Mouse (Mus musculus) kidney, embryonic 16.5 days (tissue): ENCODE measurements around the gene Pde4b. TPM values are rescaled to one million over a fixed set of nuclear protein-coding genes. Genes with fewer than 3 reads are reported as not detected.

Experiments
- ATAC-seq: fragments of 200-750 bp; cut with Nextera tagmentation; 2 replicates; pipeline ENCODE4 v1.8.0; 2017; ENCODE audit warnings: moderate TSS enrichment; ENCODE audit not compliant: low FRiP score, low TSS enrichment
- H3K27ac ChIP-seq: fragments of 300-500 bp; sonication (generic); 2 replicates; pipeline ENCODE4 v1.5.1; 2014; ENCODE audit warnings: low read length
- H3K27me3 ChIP-seq: fragments of 300-500 bp; sonication (generic); 2 replicates; pipeline ENCODE4 v1.6.1; 2014; ENCODE audit warnings: low read length, control low read depth, mixed read lengths; ENCODE audit not compliant: insufficient read depth
- H3K36me3 ChIP-seq: fragments of 300-500 bp; sonication (generic); 2 replicates; pipeline ENCODE4 v1.6.1; 2014; ENCODE audit warnings: low read length, control low read depth, mixed read lengths; ENCODE audit not compliant: insufficient read depth
- H3K4me1 ChIP-seq: fragments of 300-500 bp; sonication (generic); 2 replicates; pipeline ENCODE4 v1.6.1; 2014; ENCODE audit warnings: low read length, control low read depth, mixed read lengths; ENCODE audit not compliant: insufficient read depth
- H3K4me2 ChIP-seq: fragments of 300-500 bp; sonication (generic); replicated peaks from 2 replicates; pipeline ENCODE4 v1.6.1; 2014; ENCODE audit warnings: low read depth, low read length
- H3K4me3 ChIP-seq: fragments of 300-500 bp; sonication (generic); 2 replicates; pipeline ENCODE4 v1.5.1; 2014; ENCODE audit warnings: mild to moderate bottlenecking, low read length
- H3K9ac ChIP-seq: fragments of 300-500 bp; sonication (generic); replicated peaks from 2 replicates; pipeline ENCODE4 v1.6.1; 2014; ENCODE audit warnings: low read length
- H3K9me3 ChIP-seq: fragments of 300-500 bp; sonication (generic); 2 replicates; pipeline ENCODE4 v1.6.1; 2016; ENCODE audit warnings: low read length, control low read depth
- WGBS: fragments of 180-500 bp; shearing (Covaris S2); extraction: QIAGEN DNeasy Blood & Tissue Kit; methylation state at CpG from one replicate; pipeline ENCODE4 v1.1.7; 2014; 5-methylcytosine and 5-hydroxymethylcytosine counted together
- polyA plus RNA-seq: library from polyadenylated mRNA; unstranded; fragments of >200 nt; fragmentation: Nextera tagmentation; extraction: Ambion mirVana; gene quantifications from 2 replicates; pipeline ENCODE4 v1.2.1, GENCODE M21; 2015

Gene Pde4b
- polyA plus RNA-seq, 1 experiment from 2014 or later: 15.5 TPM

GRCm38 (mm10) chr4:102316011-102316410, 228.7 kb downstream of the Pde4b start:
- 84% methylated on average over 2 of the region's 2 CpGs for WGBS
- no peak overlapping the region for H3K4me3 ChIP-seq
- no peak overlapping the region for H3K27ac ChIP-seq
- H3K4me1 ChIP-seq: no peaks in the 10 kb centered on the region
- H3K9ac ChIP-seq: no peak overlapping the region
- H3K4me2 ChIP-seq: no peak overlapping the region
- H3K36me3 ChIP-seq: no peaks in the 10 kb centered on the region
- H3K27me3 ChIP-seq: no peaks in the 10 kb centered on the region
- H3K9me3 ChIP-seq: no peaks in the 10 kb centered on the region
- ATAC-seq: 0 out of 2 replicates have a peak, but pooled peaks have one; percentile 42

GRCm38 (mm10) chr4:102316699-102317285, 229.4 kb downstream of the Pde4b start:
- no peaks in the 10 kb centered on the region for H3K36me3 ChIP-seq
- no peak overlapping the region for H3K4me3 ChIP-seq
- ATAC-seq: no peak
- no peak overlapping the region for H3K27ac ChIP-seq
- H3K4me2 ChIP-seq: no peak overlapping the region
- H3K27me3 ChIP-seq: no peaks in the 10 kb centered on the region
- H3K4me1 ChIP-seq: no peaks in the 10 kb centered on the region
- H3K9ac ChIP-seq: no peak overlapping the region
- 67% methylated on average over 5 of the region's 5 CpGs for WGBS
- no peaks in the 10 kb centered on the region for H3K9me3 ChIP-seq

GRCm38 (mm10) chr4:102318596-102318995, 231.3 kb downstream of the Pde4b start:
- no peak for ATAC-seq
- no peaks in the 10 kb centered on the region for H3K9me3 ChIP-seq
- no peak overlapping the region for H3K9ac ChIP-seq
- H3K4me2 ChIP-seq: no peak overlapping the region
- H3K36me3 ChIP-seq: no peaks in the 10 kb centered on the region
- H3K27ac ChIP-seq: no peak overlapping the region
- no peak overlapping the region for H3K4me3 ChIP-seq
- H3K4me1 ChIP-seq: no peaks in the 10 kb centered on the region
- no peaks in the 10 kb centered on the region for H3K27me3 ChIP-seq
- WGBS: 83% methylated on average over 6 of the region's 6 CpGs

GRCm38 (mm10) chr4:102321340-102321739, 234.0 kb downstream of the Pde4b start:
- Histone ChIP-seq H3K27ac (no peak overlapping the region), H3K27me3 (no peaks in the 10 kb centered on the region), H3K4me2 (no peak overlapping the region), H3K36me3 (no peaks in the 10 kb centered on the region), H3K9me3 (no peaks in the 10 kb centered on the region), H3K4me1 (no peaks in the 10 kb centered on the region), H3K4me3 (no peak overlapping the region), H3K9ac (no peak overlapping the region)
- 73% methylated on average over 3 of the region's 3 CpGs for WGBS
- no peak for ATAC-seq

GRCm38 (mm10) chr4:102332386-102332785, 245.0 kb downstream of the Pde4b start:
- H3K4me2 ChIP-seq: no peak overlapping the region
- H3K36me3 ChIP-seq: no peaks in the 10 kb centered on the region
- no peak overlapping the region for H3K4me3 ChIP-seq
- H3K27ac ChIP-seq: no peak overlapping the region
- no peaks in the 10 kb centered on the region for H3K4me1 ChIP-seq
- 75% methylated on average over 2 of the region's 2 CpGs for WGBS
- ATAC-seq: no peak
- no peaks in the 10 kb centered on the region for H3K9me3 ChIP-seq
- H3K27me3 ChIP-seq: no peaks in the 10 kb centered on the region
- H3K9ac ChIP-seq: no peak overlapping the region

- no peak overlapping the region for H3K27ac ChIP-seq
- H3K27me3 ChIP-seq: no peaks in the 10 kb centered on the region
- H3K36me3 ChIP-seq: no peaks in the 10 kb centered on the region
- H3K4me2 ChIP-seq: no peak overlapping the region
- no peaks in the 10 kb centered on the region for H3K4me1 ChIP-seq
- no peak overlapping the region for H3K4me3 ChIP-seq
- H3K9me3 ChIP-seq: no peaks in the 10 kb centered on the region
- ATAC-seq: no peak
- H3K9ac ChIP-seq: no peak overlapping the region
- 69% methylated on average over 4 of the region's 4 CpGs for WGBS
Measured at GRCm38 (mm10) chr4:102332885-102333284, 245.5 kb downstream of the Pde4b start.

- Histone ChIP-seq H3K4me3 (no peak overlapping the region), H3K4me2 (no peak overlapping the region), H3K9me3 (no peaks in the 10 kb centered on the region), H3K4me1 (no peaks in the 10 kb centered on the region), H3K27me3 (no peaks in the 10 kb centered on the region), H3K9ac (no peak overlapping the region), H3K27ac (no peak overlapping the region), H3K36me3 (no peaks in the 10 kb centered on the region)
- 81% methylated on average over 4 of the region's 4 CpGs for WGBS
- no peak for ATAC-seq
Measured at GRCm38 (mm10) chr4:102346911-102347492, 259.7 kb downstream of the Pde4b start.

- no peak overlapping the region for H3K9ac ChIP-seq
- no peak overlapping the region for H3K27ac ChIP-seq
- ATAC-seq: no peak
- H3K4me1 ChIP-seq: no peaks in the 10 kb centered on the region
- H3K4me3 ChIP-seq: no peak overlapping the region
- WGBS: 64% methylated on average over 1 of the region's 1 CpGs
- H3K9me3 ChIP-seq: no peaks in the 10 kb centered on the region
- no peaks in the 10 kb centered on the region for H3K27me3 ChIP-seq
- H3K4me2 ChIP-seq: no peak overlapping the region
- H3K36me3 ChIP-seq: no peaks in the 10 kb centered on the region
Measured at GRCm38 (mm10) chr4:102351476-102352475, 264.4 kb downstream of the Pde4b start.

- no peak for ATAC-seq
- Histone ChIP-seq H3K27me3 (no peaks in the 10 kb centered on the region), H3K9me3 (no peaks in the 10 kb centered on the region), H3K27ac (no peak overlapping the region), H3K9ac (no peak overlapping the region), H3K4me2 (no peak overlapping the region), H3K4me3 (no peak overlapping the region), H3K4me1 (no peaks in the 10 kb centered on the region), H3K36me3 (no peaks in the 10 kb centered on the region)
- 81% methylated on average over 3 of the region's 3 CpGs for WGBS
Measured at GRCm38 (mm10) chr4:102353641-102354403, 266.5 kb downstream of the Pde4b start.
